Mouse (Mus musculus): ENCODE data around the gene Sirt1. TPM values are rescaled to one million over a fixed set of nuclear protein-coding genes. Genes with fewer than 3 reads are reported as not detected.

Gene Sirt1
- total RNA-seq, 4 experiments from 2014 or later = 14.0 to 21.8 (median 16.9) TPM

GRCm38 (mm10) chr10:63313726-63314125 is 67.8 kb downstream of the Sirt1 start:
- no peak for DNase-seq

GRCm38 (mm10) chr10:63308582-63309366 is 72.7 kb downstream of the Sirt1 start:
- DNase-seq = peak; percentile 73

GRCm38 (mm10) chr10:63302356-63302755 is 79.1 kb downstream of the Sirt1 start:
- DNase-seq = no peak

GRCm38 (mm10) chr10:63282846-63283245 is 98.7 kb downstream of the Sirt1 start:
- DNase-seq = no peak

GRCm38 (mm10) chr10:63282417-63282816 is 99.1 kb downstream of the Sirt1 start:
- DNase-seq = no peak

- DNase-seq = peak; percentile 38
Observed at GRCm38 (mm10) chr10:63279851-63280250, 101.7 kb downstream of the Sirt1 start.

GRCm38 (mm10) chr10:63277010-63277409 is 104.5 kb downstream of the Sirt1 start:
- no peak for DNase-seq

- no peak for DNase-seq
Observed at GRCm38 (mm10) chr10:63272868-63273267, 108.6 kb downstream of the Sirt1 start.

- no peak for DNase-seq
Observed at GRCm38 (mm10) chr10:63272401-63272800, 109.1 kb downstream of the Sirt1 start.

Other genes with a start within 250 kb of the Sirt1 start
- gene Mypn, start 177.8 kb downstream of the Sirt1 start, total RNA-seq (2022) = under 1 TPM in 3 of 4 experiments, not detected in 1; 0.24 to 0.44 (median 0.40) TPM
- gene Herc4, start 137.9 kb downstream of the Sirt1 start, total RNA-seq (2022) = 100 to 1,000 TPM; 123 to 182 (median 151) TPM
- gene Dnajc12, start 739 bp upstream of the Sirt1 start, total RNA-seq (2022) = 10 to 100 TPM; 18.1 to 40.9 (median 28.0) TPM
- gene Gm7075, start 40.1 kb upstream of the Sirt1 start, total RNA-seq (2022) = not detected
- 1 to 10 TPM in 2 of 4 experiments, under 1 TPM in 2; 0.52 to 1.9 (median 0.89) TPM for gene Ctnna3, start 48.4 kb upstream of the Sirt1 start, total RNA-seq (2022)

Measured in adrenal gland, adult 8-10 months (tissue).